Mouse (Mus musculus): ENCODE data around the gene Krtap21-1. TPM values are rescaled to one million over a fixed set of nuclear protein-coding genes. Genes with fewer than 3 reads are reported as not detected.

Gene Krtap21-1
- not detected in 2 replicates for polyA plus RNA-seq (2014; fragmentation: Nextera tagmentation; extraction: Ambion mirVana)

GRCm38 (mm10) chr16:89403768-89404167 is at the start of gene Krtap21-1:
TSS of gene Krtap21-1 (minus strand) at chr16:89403868.
- no peak for ATAC-seq (ENCODE audit: low FRiP score, low TSS enrichment)
- no peak within 1 kb of the TSS for H3K27ac ChIP-seq (ENCODE audit: low read depth, low read length)
- 76% methylated on average over 2 of the region's 2 CpGs for WGBS

GRCm38 (mm10) chr16:89429586-89429985 is 25.9 kb upstream of the Krtap21-1 start:
- no peaks in the 10 kb centered on the region for H3K4me1 ChIP-seq (ENCODE audit: control insufficient read depth, insufficient read depth, low read length)
- no peak overlapping the region for H3K4me3 ChIP-seq (ENCODE audit: low read length)
- WGBS: 83% methylated on average over 2 of the region's 2 CpGs
- H3K4me2 ChIP-seq (replicated peaks; ENCODE audit: low read depth, low read length): no peak overlapping the region
- H3K9me3 ChIP-seq (ENCODE audit: control insufficient read depth, low read length): no peaks in the 10 kb centered on the region
- H3K9ac ChIP-seq (ENCODE audit: low read depth, low read length): no peak overlapping the region
- H3K36me3 ChIP-seq (ENCODE audit: control insufficient read depth, insufficient read depth, low read length): no peaks in the 10 kb centered on the region
- no peaks in the 10 kb centered on the region for H3K27me3 ChIP-seq (ENCODE audit: control insufficient read depth, insufficient read depth, low read length)
- H3K27ac ChIP-seq (ENCODE audit: low read depth, low read length): no peak overlapping the region
- ATAC-seq (ENCODE audit: low FRiP score, low TSS enrichment): no peak

More at GRCm38 (mm10) chr16:89403768-89404167, at the start of gene Krtap21-1:
- H3K4me3 ChIP-seq (ENCODE audit: low read length): no peak within 1 kb of the TSS
- no peaks in the 10 kb centered on the region for H3K4me1 ChIP-seq (ENCODE audit: control insufficient read depth, insufficient read depth, low read length)
- no peaks in the 10 kb centered on the region for H3K9me3 ChIP-seq (ENCODE audit: control insufficient read depth, low read length)
- H3K4me2 ChIP-seq (replicated peaks; ENCODE audit: low read depth, low read length): no peak within 1 kb of the TSS
- no peaks in the 10 kb centered on the region for H3K36me3 ChIP-seq (ENCODE audit: control insufficient read depth, insufficient read depth, low read length)
- no peaks in the 10 kb centered on the region for H3K27me3 ChIP-seq (ENCODE audit: control insufficient read depth, insufficient read depth, low read length)
- H3K9ac ChIP-seq (ENCODE audit: low read depth, low read length): no peak within 1 kb of the TSS

- WGBS: 92% methylated on average over 5 of the region's 5 CpGs
- no peaks in the 10 kb centered on the region for H3K27me3 ChIP-seq (ENCODE audit: control insufficient read depth, insufficient read depth, low read length)
- H3K4me1 ChIP-seq (ENCODE audit: control insufficient read depth, insufficient read depth, low read length): no peaks in the 10 kb centered on the region
- no peaks in the 10 kb centered on the region for H3K36me3 ChIP-seq (ENCODE audit: control insufficient read depth, insufficient read depth, low read length)
- no peak for ATAC-seq (ENCODE audit: low FRiP score, low TSS enrichment)
- H3K9me3 ChIP-seq (ENCODE audit: control insufficient read depth, low read length): no peaks in the 10 kb centered on the region
- no peak overlapping the region for H3K4me3 ChIP-seq (ENCODE audit: low read length)
- no peak overlapping the region for H3K4me2 ChIP-seq (replicated peaks; ENCODE audit: low read depth, low read length)
- H3K9ac ChIP-seq (ENCODE audit: low read depth, low read length): no peak overlapping the region
- H3K27ac ChIP-seq (ENCODE audit: low read depth, low read length): no peak overlapping the region
Measured at GRCm38 (mm10) chr16:89425310-89425709, 21.6 kb upstream of the Krtap21-1 start.

GRCm38 (mm10) chr16:89420011-89420410 is 16.3 kb upstream of the Krtap21-1 start, which contains the start of gene Krtap6-2:
TSS of gene Krtap6-2 (minus strand) at chr16:89420111.
- Histone ChIP-seq H3K9ac (ENCODE audit: low read depth, low read length) (no peak within 1 kb of the TSS), H3K4me2 (replicated peaks; ENCODE audit: low read depth, low read length) (no peak within 1 kb of the TSS), H3K36me3 (ENCODE audit: control insufficient read depth, insufficient read depth, low read length) (no peaks in the 10 kb centered on the region), H3K27ac (ENCODE audit: low read depth, low read length) (no peak within 1 kb of the TSS), H3K9me3 (ENCODE audit: control insufficient read depth, low read length) (no peaks in the 10 kb centered on the region), H3K4me1 (ENCODE audit: control insufficient read depth, insufficient read depth, low read length) (no peaks in the 10 kb centered on the region), H3K4me3 (ENCODE audit: low read length) (no peak within 1 kb of the TSS), H3K27me3 (ENCODE audit: control insufficient read depth, insufficient read depth, low read length) (no peaks in the 10 kb centered on the region)
- WGBS: 92% methylated on average over 3 of the region's 3 CpGs
- no peak for ATAC-seq (ENCODE audit: low FRiP score, low TSS enrichment)

GRCm38 (mm10) chr16:89416311-89416710 is 12.6 kb upstream of the Krtap21-1 start:
- Histone ChIP-seq H3K4me3 (ENCODE audit: low read length) (no peak overlapping the region), H3K4me2 (replicated peaks; ENCODE audit: low read depth, low read length) (no peak overlapping the region), H3K4me1 (ENCODE audit: control insufficient read depth, insufficient read depth, low read length) (no peaks in the 10 kb centered on the region), H3K9ac (ENCODE audit: low read depth, low read length) (no peak overlapping the region), H3K27me3 (ENCODE audit: control insufficient read depth, insufficient read depth, low read length) (no peaks in the 10 kb centered on the region), H3K36me3 (ENCODE audit: control insufficient read depth, insufficient read depth, low read length) (no peaks in the 10 kb centered on the region), H3K9me3 (ENCODE audit: control insufficient read depth, low read length) (no peaks in the 10 kb centered on the region), H3K27ac (ENCODE audit: low read depth, low read length) (no peak overlapping the region)
- ATAC-seq (ENCODE audit: low FRiP score, low TSS enrichment): no peak
- WGBS: 86% methylated on average over 3 of the region's 3 CpGs

- no peak overlapping the region for H3K4me2 ChIP-seq (replicated peaks; ENCODE audit: low read depth, low read length)
- H3K27ac ChIP-seq (ENCODE audit: low read depth, low read length): no peak overlapping the region
- H3K9me3 ChIP-seq (ENCODE audit: control insufficient read depth, low read length): no peaks in the 10 kb centered on the region
- H3K27me3 ChIP-seq (ENCODE audit: control insufficient read depth, insufficient read depth, low read length): no peaks in the 10 kb centered on the region
- no peak overlapping the region for H3K4me3 ChIP-seq (ENCODE audit: low read length)
- no peak overlapping the region for H3K9ac ChIP-seq (ENCODE audit: low read depth, low read length)
- ATAC-seq (ENCODE audit: low FRiP score, low TSS enrichment): no peak
- WGBS: 83% methylated on average over 5 of the region's 5 CpGs
- no peaks in the 10 kb centered on the region for H3K4me1 ChIP-seq (ENCODE audit: control insufficient read depth, insufficient read depth, low read length)
- H3K36me3 ChIP-seq (ENCODE audit: control insufficient read depth, insufficient read depth, low read length): no peaks in the 10 kb centered on the region
Measured at GRCm38 (mm10) chr16:89410345-89411068, 6.8 kb upstream of the Krtap21-1 start.

- no peaks in the 10 kb centered on the region for H3K36me3 ChIP-seq (ENCODE audit: control insufficient read depth, insufficient read depth, low read length)
- no peak overlapping the region for H3K9ac ChIP-seq (ENCODE audit: low read depth, low read length)
- H3K27ac ChIP-seq (ENCODE audit: low read depth, low read length): no peak overlapping the region
- no peaks in the 10 kb centered on the region for H3K9me3 ChIP-seq (ENCODE audit: control insufficient read depth, low read length)
- H3K27me3 ChIP-seq (ENCODE audit: control insufficient read depth, insufficient read depth, low read length): no peaks in the 10 kb centered on the region
- H3K4me1 ChIP-seq (ENCODE audit: control insufficient read depth, insufficient read depth, low read length): no peaks in the 10 kb centered on the region
- H3K4me3 ChIP-seq (ENCODE audit: low read length): no peak overlapping the region
- ATAC-seq (ENCODE audit: low FRiP score, low TSS enrichment): no peak
- H3K4me2 ChIP-seq (replicated peaks; ENCODE audit: low read depth, low read length): no peak overlapping the region
- WGBS: 87% methylated on average over 2 of the region's 2 CpGs
Measured at GRCm38 (mm10) chr16:89372734-89373461, 30.8 kb downstream of the Krtap21-1 start.

All from kidney, embryonic 14.5 days (tissue).